Mouse (Mus musculus): ENCODE measurements around the gene 4930402F06Rik. TPM values are rescaled to one million over a fixed set of nuclear protein-coding genes. Genes with fewer than 3 reads are reported as not detected.

The 4930402F06Rik gene
- not detected in 2 replicates for polyA plus RNA-seq (2014; fragmentation: Nextera tagmentation; extraction: Ambion mirVana)

GRCm38 (mm10) chr2:35397096-35397495, at the start of gene 4930402F06Rik:
Gene 4930402F06Rik, minus strand, starts transcription at chr2:35397175.
- H3K4me2 ChIP-seq (replicated peaks), result no peak within 1 kb of the TSS

GRCm38 (mm10) chr2:35446300-35446699, 49.3 kb upstream of the 4930402F06Rik start:
- ATAC-seq (ENCODE audit: low FRiP score) (no peak), DNase-seq (ENCODE audit: low spot score) (no peak)
- Histone ChIP-seq H3K27me3 (ENCODE audit: control insufficient read depth, insufficient read depth, low read length) (no peaks in the 10 kb centered on the region), H3K9me3 (ENCODE audit: control insufficient read depth, low read length) (no peaks in the 10 kb centered on the region), H3K36me3 (replicated peaks; ENCODE audit: control insufficient read depth, insufficient read depth) (no peaks in the 10 kb centered on the region), H3K9ac (no peak overlapping the region), H3K4me1 (replicated peaks; ENCODE audit: control insufficient read depth, insufficient read depth, low read length) (0 out of 2 replicates have a peak, but pooled peaks cover 4% of the 10 kb centered on the region), H3K27ac (no peak overlapping the region), H3K4me2 (replicated peaks) (no peak overlapping the region), H3K4me3 (replicated peaks; ENCODE audit: low read length) (no peak overlapping the region)
- 84% methylated on average over 5 of the region's 5 CpGs for WGBS

More at GRCm38 (mm10) chr2:35397096-35397495, at the start of gene 4930402F06Rik:
- DNase-seq (ENCODE audit: low spot score) (peak; percentile 25), ATAC-seq (ENCODE audit: low FRiP score) (no peak; the same call in 1 of the 2 replicates)
- Histone ChIP-seq H3K27me3 (ENCODE audit: control insufficient read depth, insufficient read depth, low read length) (no peaks in the 10 kb centered on the region), H3K27ac (no peak within 1 kb of the TSS), H3K4me3 (replicated peaks; ENCODE audit: low read length) (no peak within 1 kb of the TSS), H3K36me3 (replicated peaks; ENCODE audit: control insufficient read depth, insufficient read depth) (no peaks in the 10 kb centered on the region), H3K4me1 (replicated peaks; ENCODE audit: control insufficient read depth, insufficient read depth, low read length) (no peaks in the 10 kb centered on the region), H3K9ac (no peak within 1 kb of the TSS), H3K9me3 (ENCODE audit: control insufficient read depth, low read length) (no peaks in the 10 kb centered on the region)
- 53% methylated on average over 5 of the region's 5 CpGs for WGBS

- no peak overlapping the region for H3K27ac ChIP-seq
- H3K27me3 ChIP-seq (ENCODE audit: control insufficient read depth, insufficient read depth, low read length), result no peaks in the 10 kb centered on the region
- H3K4me1 ChIP-seq (replicated peaks; ENCODE audit: control insufficient read depth, insufficient read depth, low read length), result 0 out of 2 replicates have a peak, but pooled peaks cover 4% of the 10 kb centered on the region
- WGBS, result 88% methylated on average over 7 of the region's 7 CpGs
- ATAC-seq (ENCODE audit: low FRiP score) (no peak), DNase-seq (ENCODE audit: low spot score) (no peak)
- H3K4me2 ChIP-seq (replicated peaks), result no peak overlapping the region
- H3K4me3 ChIP-seq (replicated peaks; ENCODE audit: low read length), result no peak overlapping the region
- H3K36me3 ChIP-seq (replicated peaks; ENCODE audit: control insufficient read depth, insufficient read depth), result no peaks in the 10 kb centered on the region
- H3K9me3 ChIP-seq (ENCODE audit: control insufficient read depth, low read length), result no peaks in the 10 kb centered on the region
- H3K9ac ChIP-seq, result no peak overlapping the region
Measured at GRCm38 (mm10) chr2:35445610-35446009, 48.6 kb upstream of the 4930402F06Rik start.

- Histone ChIP-seq H3K4me3 (replicated peaks; ENCODE audit: low read length) (no peak overlapping the region), H3K9me3 (ENCODE audit: control insufficient read depth, low read length) (no peaks in the 10 kb centered on the region), H3K4me1 (replicated peaks; ENCODE audit: control insufficient read depth, insufficient read depth, low read length) (0 out of 2 replicates have a peak, but pooled peaks cover 4% of the 10 kb centered on the region), H3K27ac (no peak overlapping the region), H3K27me3 (ENCODE audit: control insufficient read depth, insufficient read depth, low read length) (no peaks in the 10 kb centered on the region), H3K36me3 (replicated peaks; ENCODE audit: control insufficient read depth, insufficient read depth) (no peaks in the 10 kb centered on the region), H3K9ac (no peak overlapping the region), H3K4me2 (replicated peaks) (no peak overlapping the region)
- ATAC-seq (ENCODE audit: low FRiP score) (no peak), DNase-seq (ENCODE audit: low spot score) (no peak)
- 77% methylated on average over 6 of the region's 6 CpGs for WGBS
Measured at GRCm38 (mm10) chr2:35444764-35445262, 47.8 kb upstream of the 4930402F06Rik start.

- Histone ChIP-seq H3K9ac (no peak overlapping the region), H3K27ac (no peak overlapping the region), H3K4me1 (replicated peaks; ENCODE audit: control insufficient read depth, insufficient read depth, low read length) (0 out of 2 replicates have a peak, but pooled peaks cover 4% of the 10 kb centered on the region), H3K4me2 (replicated peaks) (no peak overlapping the region), H3K27me3 (ENCODE audit: control insufficient read depth, insufficient read depth, low read length) (no peaks in the 10 kb centered on the region), H3K9me3 (ENCODE audit: control insufficient read depth, low read length) (no peaks in the 10 kb centered on the region), H3K36me3 (replicated peaks; ENCODE audit: control insufficient read depth, insufficient read depth) (no peaks in the 10 kb centered on the region), H3K4me3 (replicated peaks; ENCODE audit: low read length) (no peak overlapping the region)
- 73% methylated on average over 16 of the region's 16 CpGs for WGBS
- no peak for ATAC-seq (ENCODE audit: low FRiP score)
- no peak for DNase-seq (ENCODE audit: low spot score)
Measured at GRCm38 (mm10) chr2:35443981-35444763, 47.2 kb upstream of the 4930402F06Rik start.

- Histone ChIP-seq H3K4me1 (replicated peaks; ENCODE audit: control insufficient read depth, insufficient read depth, low read length) (0 out of 2 replicates have a peak, but pooled peaks cover 4% of the 10 kb centered on the region), H3K4me3 (replicated peaks; ENCODE audit: low read length) (no peak overlapping the region), H3K9ac (no peak overlapping the region), H3K27me3 (ENCODE audit: control insufficient read depth, insufficient read depth, low read length) (no peaks in the 10 kb centered on the region), H3K9me3 (ENCODE audit: control insufficient read depth, low read length) (no peaks in the 10 kb centered on the region), H3K27ac (no peak overlapping the region), H3K36me3 (replicated peaks; ENCODE audit: control insufficient read depth, insufficient read depth) (no peaks in the 10 kb centered on the region), H3K4me2 (replicated peaks) (no peak overlapping the region)
- WGBS, result 80% methylated on average over 5 of the region's 5 CpGs
- ATAC-seq (ENCODE audit: low FRiP score), result no peak
- DNase-seq (ENCODE audit: low spot score), result no peak
Measured at GRCm38 (mm10) chr2:35443325-35443724, 46.4 kb upstream of the 4930402F06Rik start.

- WGBS, result 84% methylated on average over 6 of the region's 6 CpGs
- no peak for ATAC-seq (ENCODE audit: low FRiP score)
Measured at GRCm38 (mm10) chr2:35442079-35442478, 45.1 kb upstream of the 4930402F06Rik start.

GRCm38 (mm10) chr2:35441419-35441818, 44.4 kb upstream of the 4930402F06Rik start:
- no peak for DNase-seq (ENCODE audit: low spot score)
- Histone ChIP-seq H3K4me3 (replicated peaks; ENCODE audit: low read length) (no peak overlapping the region), H3K9ac (no peak overlapping the region), H3K27me3 (ENCODE audit: control insufficient read depth, insufficient read depth, low read length) (no peaks in the 10 kb centered on the region), H3K9me3 (ENCODE audit: control insufficient read depth, low read length) (no peaks in the 10 kb centered on the region), H3K27ac (no peak overlapping the region), H3K36me3 (replicated peaks; ENCODE audit: control insufficient read depth, insufficient read depth) (no peaks in the 10 kb centered on the region), H3K4me2 (replicated peaks) (no peak overlapping the region), H3K4me1 (replicated peaks; ENCODE audit: control insufficient read depth, insufficient read depth, low read length) (no peaks in the 10 kb centered on the region)
- no peak for ATAC-seq (ENCODE audit: low FRiP score)
- WGBS, result 82% methylated on average over 6 of the region's 6 CpGs

More at GRCm38 (mm10) chr2:35442079-35442478, 45.1 kb upstream of the 4930402F06Rik start:
- no peak overlapping the region for H3K9ac ChIP-seq
- H3K36me3 ChIP-seq (replicated peaks; ENCODE audit: control insufficient read depth, insufficient read depth), result no peaks in the 10 kb centered on the region
- no peaks in the 10 kb centered on the region for H3K27me3 ChIP-seq (ENCODE audit: control insufficient read depth, insufficient read depth, low read length)
- H3K9me3 ChIP-seq (ENCODE audit: control insufficient read depth, low read length), result no peaks in the 10 kb centered on the region
- no peak overlapping the region for H3K27ac ChIP-seq
- H3K4me3 ChIP-seq (replicated peaks; ENCODE audit: low read length), result no peak overlapping the region
- no peak overlapping the region for H3K4me2 ChIP-seq (replicated peaks)
- no peaks in the 10 kb centered on the region for H3K4me1 ChIP-seq (replicated peaks; ENCODE audit: control insufficient read depth, insufficient read depth, low read length)
- DNase-seq (ENCODE audit: low spot score), result no peak

GRCm38 (mm10) chr2:35440480-35440879, 43.5 kb upstream of the 4930402F06Rik start:
- no peak overlapping the region for H3K27ac ChIP-seq
- H3K27me3 ChIP-seq (ENCODE audit: control insufficient read depth, insufficient read depth, low read length), result no peaks in the 10 kb centered on the region
- H3K9me3 ChIP-seq (ENCODE audit: control insufficient read depth, low read length), result no peaks in the 10 kb centered on the region
- no peaks in the 10 kb centered on the region for H3K36me3 ChIP-seq (replicated peaks; ENCODE audit: control insufficient read depth, insufficient read depth)
- no peak overlapping the region for H3K4me3 ChIP-seq (replicated peaks; ENCODE audit: low read length)
- ATAC-seq (ENCODE audit: low FRiP score), result no peak
- no peaks in the 10 kb centered on the region for H3K4me1 ChIP-seq (replicated peaks; ENCODE audit: control insufficient read depth, insufficient read depth, low read length)
- H3K4me2 ChIP-seq (replicated peaks), result no peak overlapping the region
- no peak overlapping the region for H3K9ac ChIP-seq
- DNase-seq (ENCODE audit: low spot score), result no peak
- 85% methylated on average over 3 of the region's 3 CpGs for WGBS

Data from hindbrain, embryonic 14.5 days (tissue).